Mouse (Mus musculus): Measurements from ENCODE around the gene Gm13288.
"Not testable (repeated sequence)": the region's sequence is repeated elsewhere in the genome, so short reads cannot be mapped to it uniquely, and the experiment has no call there.

Gene Gm13288

DNA sequence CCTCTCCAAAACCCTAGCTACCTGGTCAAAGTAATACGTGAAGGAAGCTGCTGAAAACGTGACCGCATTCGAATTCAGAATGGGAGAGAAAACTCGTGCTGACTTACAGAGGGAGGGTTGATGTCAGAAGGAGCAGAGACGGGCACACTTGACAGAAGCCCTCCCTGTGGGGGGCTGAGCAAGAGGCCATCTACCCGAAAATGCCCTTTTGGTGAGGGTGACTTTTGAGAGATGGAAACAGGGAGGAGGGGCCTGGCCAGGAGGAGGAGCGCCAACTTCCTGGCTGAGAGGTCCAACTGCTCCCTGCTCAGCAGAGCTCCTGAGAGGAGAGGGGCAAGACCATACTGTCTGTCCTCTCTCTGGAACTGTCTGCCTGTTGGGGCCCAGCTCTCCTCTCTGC lies at the start of gene Gm13288:
Gm13288 (plus strand) TSS at position 301 of the 400 bp plus-strand sequence.
- in situ Hi-C loops (cut with MboI, MseI): loop anchor here in 1 of 2 experiments (5.0 to 25.0 kb wide), 2 partner anchors 33 to 1918 kb away; partner anchors contain the start of gene Gm13290

DNA sequence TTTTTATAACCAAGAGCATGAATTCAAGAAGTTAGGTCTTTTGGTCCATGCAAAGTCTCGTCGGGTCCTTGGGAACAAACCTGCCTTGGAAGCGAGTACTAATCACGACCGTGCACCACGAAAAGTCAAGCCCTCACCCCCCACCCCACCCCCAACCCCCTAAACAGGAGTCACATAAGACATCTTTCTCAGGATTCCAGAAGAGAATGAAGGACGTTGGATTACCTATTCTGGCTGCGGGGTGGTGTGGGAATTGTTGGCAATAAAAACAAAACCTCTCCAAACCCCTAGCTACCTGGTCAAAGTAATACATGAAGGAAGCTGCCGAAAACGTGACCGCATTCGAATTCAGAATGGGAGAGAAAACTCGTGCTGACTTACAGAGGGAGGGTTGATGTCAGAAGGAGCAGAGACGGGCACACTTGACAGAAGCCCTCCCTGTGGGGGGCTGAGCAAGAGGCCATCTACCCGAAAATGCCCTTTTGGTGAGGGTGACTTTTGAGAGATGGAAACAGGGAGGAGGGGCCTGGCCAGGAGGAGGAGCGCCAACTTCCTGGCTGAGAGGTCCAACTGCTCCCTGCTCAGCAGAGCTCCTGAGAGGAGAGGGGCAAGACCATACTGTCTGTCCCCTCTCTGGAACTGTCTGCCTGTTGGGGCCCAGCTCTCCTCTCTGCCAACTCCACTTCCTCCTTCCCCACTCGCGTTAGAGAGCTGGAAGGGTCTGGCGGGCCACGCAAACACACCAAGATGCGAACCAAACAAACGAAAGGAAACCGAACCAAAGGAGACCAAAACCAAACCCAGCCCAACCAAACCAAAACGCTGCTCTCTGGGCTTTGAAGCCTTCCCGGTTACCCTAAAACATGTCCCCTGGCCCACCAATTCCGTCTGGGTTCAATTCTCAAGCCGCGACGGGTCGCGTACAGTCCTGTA lies 48.5 kb upstream of the Gm13288 start:
- in situ Hi-C loops (cut with MboI, MseI): not testable (repeated sequence)

DNA sequence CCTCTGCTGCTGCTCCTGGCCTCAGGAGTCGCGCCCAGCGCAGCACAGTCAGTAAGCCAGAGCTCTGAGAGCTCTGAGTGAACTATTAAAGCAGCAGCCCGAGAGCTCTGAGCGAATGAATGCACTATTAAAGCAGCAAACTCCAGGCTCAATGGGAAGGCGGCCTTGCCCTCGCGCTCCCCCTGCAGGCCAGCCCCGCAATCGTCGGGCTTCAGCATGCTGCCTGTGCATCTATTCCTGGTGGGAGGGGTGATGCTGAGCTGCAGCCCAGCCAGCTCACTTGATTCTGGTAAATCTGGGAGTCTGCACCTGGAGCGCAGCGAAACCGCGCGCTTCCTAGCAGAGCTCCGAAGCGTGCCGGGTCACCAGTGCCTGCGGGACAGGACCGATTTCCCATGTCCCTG lies 47.7 kb upstream of the Gm13288 start:
- in situ Hi-C loops (cut with MboI, MseI): not testable (repeated sequence)

DNA sequence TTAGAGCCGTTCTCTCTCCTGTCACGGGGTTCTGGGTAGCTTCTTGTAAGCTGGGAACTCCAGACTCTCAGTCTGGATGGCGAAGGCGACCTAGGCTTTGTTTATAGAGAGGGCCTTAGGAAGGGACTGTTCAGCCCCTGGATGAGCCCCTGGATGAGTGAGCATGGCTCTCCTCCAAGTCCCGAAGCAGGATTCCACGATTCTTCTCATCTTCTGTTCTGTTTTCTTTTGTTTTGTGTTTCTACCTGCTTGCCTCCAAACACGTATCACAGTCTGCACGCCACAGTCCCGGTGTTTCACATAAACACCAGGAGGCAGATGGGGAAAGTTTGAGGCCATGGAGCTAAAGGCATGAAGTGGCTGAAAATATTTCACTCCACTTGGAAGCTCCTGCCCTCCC lies 46.6 kb upstream of the Gm13288 start:
- in situ Hi-C loops (cut with MboI, MseI): not testable (repeated sequence)

DNA sequence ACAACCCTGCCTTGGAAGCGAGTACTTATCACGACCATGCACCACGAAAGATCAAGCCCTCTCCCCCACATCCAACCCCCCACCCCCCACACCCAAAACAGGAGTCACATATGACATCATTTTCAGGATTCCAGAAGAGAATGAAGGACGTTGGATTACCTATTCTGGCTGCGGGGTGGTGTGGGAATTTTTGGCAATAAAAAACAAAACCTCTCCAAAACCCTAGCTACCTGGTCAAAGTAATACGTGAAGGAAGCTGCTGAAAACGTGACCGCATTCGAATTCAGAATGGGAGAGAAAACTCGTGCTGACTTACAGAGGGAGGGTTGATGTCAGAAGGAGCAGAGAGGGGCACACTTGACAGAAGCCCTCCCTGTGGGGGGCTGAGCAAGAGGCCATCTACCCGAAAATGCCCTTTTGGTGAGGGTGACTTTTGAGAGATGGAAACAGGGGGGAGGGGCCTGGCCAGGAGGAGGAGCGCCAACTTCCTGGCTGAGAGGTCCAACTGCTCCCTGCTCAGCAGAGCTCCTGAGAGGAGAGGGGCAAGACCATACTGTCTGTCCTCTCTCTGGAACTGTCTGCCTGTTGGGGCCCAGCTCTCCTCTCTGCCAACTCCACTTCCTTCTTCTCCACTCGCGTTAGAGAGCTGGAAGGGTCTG lies 45.6 kb upstream of the Gm13288 start, which contains the start of gene Gm13283:
Gm13283 (plus strand) TSS at position 510 of the 659 bp plus-strand sequence.
- in situ Hi-C loops (cut with MboI, MseI): not testable (repeated sequence)

DNA sequence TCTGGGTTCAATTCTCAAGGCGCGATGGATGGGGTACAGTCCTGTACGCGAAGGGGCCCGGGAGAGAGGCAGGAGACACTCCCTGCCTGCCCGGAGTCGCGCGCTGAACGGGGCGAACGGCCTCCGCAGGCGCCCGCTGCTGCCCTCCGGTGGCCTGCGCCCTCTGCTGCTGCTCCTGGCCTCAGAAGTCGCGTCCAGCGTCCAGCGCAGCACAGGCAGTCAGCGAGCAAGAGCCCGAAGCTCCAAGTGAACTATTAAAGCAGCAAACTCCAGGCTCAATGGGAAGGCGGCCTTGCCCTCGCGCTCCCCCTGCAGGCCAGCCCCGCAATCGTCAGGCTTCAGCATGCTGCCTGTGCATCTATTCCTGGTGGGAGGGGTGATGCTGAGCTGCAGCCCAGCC lies 44.9 kb upstream of the Gm13288 start:
- in situ Hi-C loops (cut with MboI, MseI): not testable (repeated sequence)

DNA sequence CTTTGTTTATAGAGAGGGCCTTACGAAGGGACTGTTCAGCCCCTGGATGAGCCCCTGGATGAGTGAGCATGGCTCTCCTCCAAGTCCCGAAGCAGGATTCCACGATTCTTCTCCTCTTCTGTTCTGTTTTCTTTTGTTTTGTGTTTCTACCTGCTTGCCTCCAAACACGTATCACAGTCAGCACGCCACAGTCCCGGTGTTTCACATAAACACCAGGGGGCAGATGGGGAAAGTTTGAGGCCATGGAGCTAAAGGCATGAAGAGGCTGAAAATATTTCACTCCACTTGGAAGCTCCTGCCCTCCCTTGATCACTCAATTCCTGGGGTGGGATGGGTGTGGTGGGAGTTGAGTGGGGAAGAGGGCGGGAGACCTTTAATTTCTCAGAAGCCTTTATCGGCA lies 43.6 kb upstream of the Gm13288 start:
- in situ Hi-C loops (cut with MboI, MseI): not testable (repeated sequence)

DNA sequence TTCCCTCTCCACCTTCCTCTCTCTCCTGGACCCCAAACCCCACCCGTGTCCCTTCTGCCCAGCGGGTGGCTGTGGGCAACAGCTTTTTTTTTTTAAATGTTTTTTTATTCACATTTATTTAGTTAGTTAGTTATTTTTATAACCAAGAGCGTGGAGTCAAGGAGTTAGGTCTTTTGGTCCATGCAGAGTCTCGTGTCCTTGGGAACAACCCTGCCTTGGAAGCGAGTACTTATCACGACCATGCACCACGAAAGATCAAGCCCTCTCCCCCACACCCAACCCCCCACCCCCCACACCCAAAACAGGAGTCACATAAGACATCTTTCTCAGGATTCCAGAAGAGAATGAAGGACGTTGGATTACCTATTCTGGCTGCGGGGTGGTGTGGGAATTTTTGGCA lies 43.0 kb upstream of the Gm13288 start:
- in situ Hi-C loops (cut with MboI, MseI): not testable (repeated sequence)

DNA sequence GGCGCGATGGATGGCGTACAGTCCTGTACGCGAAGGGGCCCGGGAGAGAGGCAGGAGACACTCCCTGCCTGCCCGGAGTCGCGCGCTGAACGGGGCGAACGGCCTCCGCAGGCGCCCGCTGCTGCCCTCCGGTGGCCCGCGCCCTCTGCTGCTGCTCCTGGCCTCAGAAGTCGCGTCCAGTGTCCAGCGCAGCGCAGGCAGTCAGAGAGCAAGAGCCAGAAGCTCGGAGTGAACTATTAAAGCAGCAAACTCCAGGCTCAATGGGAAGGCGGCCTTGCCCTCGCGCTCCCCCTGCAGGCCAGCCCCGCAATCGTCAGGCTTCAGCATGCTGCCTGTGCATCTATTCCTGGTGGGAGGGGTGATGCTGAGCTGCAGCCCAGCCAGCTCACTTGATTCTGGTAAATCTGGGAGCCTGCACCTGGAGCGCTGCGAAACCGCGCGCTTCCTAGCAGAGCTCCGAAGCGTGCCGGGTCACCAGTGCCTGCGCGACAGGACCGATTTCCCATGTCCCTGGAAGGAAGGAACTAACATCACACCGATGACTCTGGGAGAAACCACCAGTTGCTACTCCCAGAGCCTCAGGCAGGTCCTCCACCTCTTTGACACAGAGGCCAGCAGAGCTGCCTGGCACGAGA lies 41.8 kb upstream of the Gm13288 start:
- in situ Hi-C loops (cut with MboI, MseI): not testable (repeated sequence)

DNA sequence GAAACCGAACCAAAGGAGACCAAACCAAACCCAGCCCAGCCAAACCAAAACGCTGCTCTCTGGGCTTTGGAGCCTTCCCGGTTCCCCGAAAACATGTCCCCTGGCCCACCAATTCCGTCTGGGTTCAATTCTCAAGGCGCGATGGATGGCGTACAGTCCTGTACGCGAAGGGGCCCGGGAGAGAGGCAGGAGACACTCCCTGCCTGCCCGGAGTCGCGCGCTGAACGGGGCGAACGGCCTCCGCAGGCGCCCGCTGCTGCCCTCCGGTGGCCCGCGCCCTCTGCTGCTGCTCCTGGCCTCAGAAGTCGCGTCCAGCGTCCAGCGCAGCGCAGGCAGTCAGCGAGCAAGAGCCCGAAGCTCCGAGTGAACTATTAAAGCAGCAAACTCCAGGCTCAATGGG lies 31.8 kb upstream of the Gm13288 start, which contains the start of gene Gm13290:
Gm13290 (plus strand) TSS at position 301 of the 400 bp plus-strand sequence.
- in situ Hi-C loops (cut with MboI, MseI): loop anchor here in 1 of 2 experiments (5.0 kb wide), 1 partner anchor 34 kb away; the partner anchor contains the start of gene Gm13288

DNA sequence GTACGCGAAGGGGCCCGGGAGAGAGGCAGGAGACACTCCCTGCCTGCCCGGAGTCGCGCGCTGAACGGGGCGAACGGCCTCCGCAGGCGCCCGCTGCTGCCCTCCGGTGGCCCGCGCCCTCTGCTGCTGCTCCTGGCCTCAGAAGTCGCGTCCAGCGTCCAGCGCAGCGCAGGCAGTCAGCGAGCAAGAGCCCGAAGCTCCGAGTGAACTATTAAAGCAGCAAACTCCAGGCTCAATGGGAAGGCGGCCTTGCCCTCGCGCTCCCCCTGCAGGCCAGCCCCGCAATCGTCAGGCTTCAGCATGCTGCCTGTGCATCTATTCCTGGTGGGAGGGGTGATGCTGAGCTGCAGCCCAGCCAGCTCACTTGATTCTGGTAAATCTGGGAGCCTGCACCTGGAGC lies 28.7 kb upstream of the Gm13288 start, which contains the start of gene Gm13289:
Gm13289 (plus strand) TSS at position 301 of the 400 bp plus-strand sequence.
- in situ Hi-C loops (cut with MboI, MseI): not testable (repeated sequence)

DNA sequence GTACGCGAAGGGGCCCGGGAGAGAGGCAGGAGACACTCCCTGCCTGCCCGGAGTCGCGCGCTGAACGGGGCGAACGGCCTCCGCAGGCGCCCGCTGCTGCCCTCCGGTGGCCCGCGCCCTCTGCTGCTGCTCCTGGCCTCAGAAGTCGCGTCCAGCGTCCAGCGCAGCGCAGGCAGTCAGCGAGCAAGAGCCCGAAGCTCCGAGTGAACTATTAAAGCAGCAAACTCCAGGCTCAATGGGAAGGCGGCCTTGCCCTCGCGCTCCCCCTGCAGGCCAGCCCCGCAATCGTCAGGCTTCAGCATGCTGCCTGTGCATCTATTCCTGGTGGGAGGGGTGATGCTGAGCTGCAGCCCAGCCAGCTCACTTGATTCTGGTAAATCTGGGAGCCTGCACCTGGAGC lies 25.8 kb upstream of the Gm13288 start, which contains the start of gene Gm13272:
Gm13272 (plus strand) TSS at position 301 of the 400 bp plus-strand sequence.
- in situ Hi-C loops (cut with MboI, MseI): not testable (repeated sequence)

DNA sequence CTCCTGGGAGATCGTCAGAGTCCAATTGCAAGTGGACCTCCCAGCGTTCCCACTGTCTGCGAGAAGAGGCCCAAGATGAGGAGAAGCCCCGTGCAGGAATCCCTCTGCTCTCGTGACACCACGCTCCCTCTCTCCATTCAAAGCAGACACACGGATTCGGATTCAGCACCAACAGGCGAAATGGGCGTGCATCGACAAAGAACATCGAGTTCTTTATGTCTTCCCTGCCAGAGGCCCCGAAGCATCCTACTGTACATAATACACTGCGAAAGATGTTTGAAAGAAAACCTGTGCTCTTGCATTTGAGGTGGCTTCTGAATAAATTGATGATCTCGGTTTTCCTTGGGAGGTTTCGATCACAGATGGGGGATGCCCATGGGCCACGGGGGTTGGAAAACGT lies 25.0 kb upstream of the Gm13288 start:
- in situ Hi-C loops (cut with MboI, MseI): loop anchor here (10.0 kb wide), 2 partner anchors 84 to 744 kb away; no protein-coding TSS in a partner anchor

DNA sequence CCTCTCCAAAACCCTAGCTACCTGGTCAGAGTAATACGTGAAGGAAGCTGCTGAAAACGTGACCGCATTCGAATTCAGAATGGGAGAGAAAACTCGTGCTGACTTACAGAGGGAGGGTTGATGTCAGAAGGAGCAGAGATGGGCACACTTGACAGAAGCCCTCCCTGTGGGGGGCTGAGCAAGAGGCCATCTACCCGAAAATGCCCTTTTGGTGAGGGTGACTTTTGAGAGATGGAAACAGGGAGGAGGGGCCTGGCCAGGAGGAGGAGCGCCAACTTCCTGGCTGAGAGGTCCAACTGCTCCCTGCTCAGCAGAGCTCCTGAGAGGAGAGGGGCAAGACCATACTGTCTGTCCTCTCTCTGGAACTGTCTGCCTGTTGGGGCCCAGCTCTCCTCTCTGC lies 23.5 kb upstream of the Gm13288 start, which contains the start of gene Ifnz:
Ifnz (plus strand) TSS at position 301 of the 400 bp plus-strand sequence.
- in situ Hi-C loops (cut with MboI, MseI): loop anchor here (10.0 kb wide), 2 partner anchors 83 to 743 kb away; no protein-coding TSS in a partner anchor

DNA sequence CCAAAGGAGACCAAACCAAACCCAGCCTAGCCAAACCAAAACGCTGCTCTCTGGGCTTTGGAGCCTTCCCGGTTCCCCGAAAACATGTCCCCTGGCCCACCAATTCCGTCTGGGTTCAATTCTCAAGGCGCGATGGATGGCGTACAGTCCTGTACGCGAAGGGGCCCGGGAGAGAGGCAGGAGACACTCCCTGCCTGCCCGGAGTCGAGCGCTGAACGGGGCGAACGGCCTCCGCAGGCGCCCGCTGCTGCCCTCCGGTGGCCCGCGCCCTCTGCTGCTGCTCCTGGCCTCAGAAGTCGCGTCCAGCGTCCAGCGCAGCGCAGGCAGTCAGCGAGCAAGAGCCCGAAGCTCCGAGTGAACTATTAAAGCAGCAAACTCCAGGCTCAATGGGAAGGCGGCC lies 23.0 kb upstream of the Gm13288 start:
- in situ Hi-C loops (cut with MboI, MseI): loop anchor here (10.0 kb wide), 2 partner anchors 82 to 742 kb away; no protein-coding TSS in a partner anchor

DNA sequence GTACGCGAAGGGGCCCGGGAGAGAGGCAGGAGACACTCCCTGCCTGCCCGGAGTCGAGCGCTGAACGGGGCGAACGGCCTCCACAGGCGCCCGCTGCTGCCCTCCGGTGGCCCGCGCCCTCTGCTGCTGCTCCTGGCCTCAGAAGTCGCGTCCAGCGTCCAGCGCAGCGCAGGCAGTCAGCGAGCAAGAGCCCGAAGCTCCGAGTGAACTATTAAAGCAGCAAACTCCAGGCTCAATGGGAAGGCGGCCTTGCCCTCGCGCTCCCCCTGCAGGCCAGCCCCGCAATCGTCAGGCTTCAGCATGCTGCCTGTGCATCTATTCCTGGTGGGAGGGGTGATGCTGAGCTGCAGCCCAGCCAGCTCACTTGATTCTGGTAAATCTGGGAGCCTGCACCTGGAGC lies 19.9 kb upstream of the Gm13288 start, which contains the start of gene Gm13276:
Gm13276 (plus strand) TSS at position 301 of the 400 bp plus-strand sequence.
- in situ Hi-C loops (cut with MboI, MseI): loop anchor here (5.0 to 10.0 kb wide), 3 partner anchors 33 to 739 kb away; partner anchors contain the start of gene Gm13271 (in 2 of the 2)

DNA sequence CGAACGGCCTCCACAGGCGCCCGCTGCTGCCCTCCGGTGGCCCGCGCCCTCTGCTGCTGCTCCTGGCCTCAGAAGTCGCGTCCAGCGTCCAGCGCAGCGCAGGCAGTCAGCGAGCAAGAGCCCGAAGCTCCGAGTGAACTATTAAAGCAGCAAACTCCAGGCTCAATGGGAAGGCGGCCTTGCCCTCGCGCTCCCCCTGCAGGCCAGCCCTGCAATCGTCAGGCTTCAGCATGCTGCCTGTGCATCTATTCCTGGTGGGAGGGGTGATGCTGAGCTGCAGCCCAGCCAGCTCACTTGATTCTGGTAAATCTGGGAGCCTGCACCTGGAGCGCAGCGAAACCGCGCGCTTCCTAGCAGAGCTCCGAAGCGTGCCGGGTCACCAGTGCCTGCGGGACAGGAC lies 16.9 kb upstream of the Gm13288 start, which contains the start of gene Gm13277:
Gm13277 (plus strand) TSS at position 231 of the 400 bp plus-strand sequence.
- in situ Hi-C loops (cut with MboI, MseI): loop anchor here (5.0 to 10.0 kb wide), 3 partner anchors 36 to 736 kb away; partner anchors contain the start of gene Gm13271 (in 2 of the 2)

DNA sequence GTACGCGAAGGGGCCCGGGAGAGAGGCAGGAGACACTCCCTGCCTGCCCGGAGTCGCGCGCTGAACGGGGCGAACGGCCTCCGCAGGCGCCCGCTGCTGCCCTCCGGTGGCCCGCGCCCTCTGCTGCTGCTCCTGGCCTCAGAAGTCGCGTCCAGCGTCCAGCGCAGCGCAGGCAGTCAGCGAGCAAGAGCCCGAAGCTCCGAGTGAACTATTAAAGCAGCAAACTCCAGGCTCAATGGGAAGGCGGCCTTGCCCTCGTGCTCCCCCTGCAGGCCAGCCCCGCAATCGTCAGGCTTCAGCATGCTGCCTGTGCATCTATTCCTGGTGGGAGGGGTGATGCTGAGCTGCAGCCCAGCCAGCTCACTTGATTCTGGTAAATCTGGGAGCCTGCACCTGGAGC lies 14.1 kb upstream of the Gm13288 start, which contains the start of gene Gm13278:
Gm13278 (plus strand) TSS at position 301 of the 400 bp plus-strand sequence.
- in situ Hi-C loops (cut with MboI, MseI): not testable (repeated sequence)

DNA sequence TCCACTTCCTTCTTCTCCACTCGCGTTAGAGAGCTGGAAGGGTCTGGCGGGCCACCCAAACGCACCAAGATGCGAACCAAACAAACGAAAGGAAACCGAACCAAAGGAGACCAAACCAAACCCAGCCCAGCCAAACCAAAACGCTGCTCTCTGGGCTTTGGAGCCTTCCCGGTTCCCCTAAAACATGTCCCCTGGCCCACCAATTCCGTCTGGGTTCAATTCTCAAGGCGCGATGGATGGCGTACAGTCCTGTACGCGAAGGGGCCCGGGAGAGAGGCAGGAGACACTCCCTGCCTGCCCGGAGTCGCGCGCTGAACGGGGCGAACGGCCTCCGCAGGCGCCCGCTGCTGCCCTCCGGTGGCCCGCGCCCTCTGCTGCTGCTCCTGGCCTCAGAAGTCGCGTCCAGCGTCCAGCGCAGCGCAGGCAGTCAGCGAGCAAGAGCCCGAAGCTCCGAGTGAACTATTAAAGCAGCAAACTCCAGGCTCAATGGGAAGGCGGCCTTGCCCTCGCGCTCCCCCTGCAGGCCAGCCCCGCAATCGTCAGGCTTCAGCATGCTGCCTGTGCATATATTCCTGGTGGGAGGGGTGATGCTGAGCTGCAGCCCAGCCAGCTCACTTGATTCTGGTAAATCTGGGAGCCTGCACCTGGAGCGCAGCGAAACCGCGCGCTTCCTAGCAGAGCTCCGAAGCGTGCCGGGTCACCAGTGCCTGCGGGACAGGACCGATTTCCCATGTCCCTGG lies 11.2 kb upstream of the Gm13288 start, which contains the start of gene Gm13275:
Gm13275 (plus strand) TSS at position 552 of the 740 bp plus-strand sequence.
- in situ Hi-C loops (cut with MboI, MseI): not testable (repeated sequence)

DNA sequence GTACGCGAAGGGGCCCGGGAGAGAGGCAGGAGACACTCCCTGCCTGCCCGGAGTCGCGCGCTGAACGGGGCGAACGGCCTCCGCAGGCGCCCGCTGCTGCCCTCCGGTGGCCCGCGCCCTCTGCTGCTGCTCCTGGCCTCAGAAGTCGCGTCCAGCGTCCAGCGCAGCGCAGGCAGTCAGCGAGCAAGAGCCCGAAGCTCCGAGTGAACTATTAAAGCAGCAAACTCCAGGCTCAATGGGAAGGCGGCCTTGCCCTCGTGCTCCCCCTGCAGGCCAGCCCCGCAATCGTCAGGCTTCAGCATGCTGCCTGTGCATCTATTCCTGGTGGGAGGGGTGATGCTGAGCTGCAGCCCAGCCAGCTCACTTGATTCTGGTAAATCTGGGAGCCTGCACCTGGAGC lies 8.2 kb upstream of the Gm13288 start, which contains the start of gene Gm13279:
Gm13279 (plus strand) TSS at position 301 of the 400 bp plus-strand sequence.
- in situ Hi-C loops (cut with MboI, MseI): not testable (repeated sequence)

Data from T-helper 17 cell (primary cell).